Mouse (Mus musculus) liver, embryonic 13.5 days (tissue): Measurements from ENCODE around the gene Amdhd2. TPM values are rescaled to one million over a fixed set of nuclear protein-coding genes. Genes with fewer than 3 reads are reported as not detected.

Source experiments
- ATAC-seq: fragments of 200-750 bp; cut with Nextera tagmentation; 2 replicates; pipeline ENCODE4 v1.8.0; 2017; ENCODE audit warnings: low read depth, mild to moderate bottlenecking, moderate number of reproducible peaks, moderate library complexity
- DNase-seq: peaks from one replicate; pipeline ENCODE4 v3.0.0; 2022
- H3K27ac ChIP-seq: fragments of 300-500 bp; sonication (generic); 2 replicates; pipeline ENCODE4 v1.5.1; 2015; ENCODE audit warnings: moderate library complexity, mild to moderate bottlenecking, inconsistent platforms
- H3K27me3 ChIP-seq: fragments of 300-500 bp; sonication (generic); 2 replicates; pipeline ENCODE4 v1.6.1; 2015; ENCODE audit warnings: mild to moderate bottlenecking, inconsistent platforms
- H3K36me3 ChIP-seq: fragments of 300-500 bp; sonication (generic); 2 replicates; pipeline ENCODE4 v1.6.1; 2015; ENCODE audit warnings: mild to moderate bottlenecking, inconsistent platforms
- H3K4me1 ChIP-seq: fragments of 300-500 bp; sonication (generic); replicated peaks from 2 replicates; pipeline ENCODE4 v1.6.1; 2015; ENCODE audit warnings: inconsistent platforms
- H3K4me2 ChIP-seq: fragments of 300-500 bp; sonication (generic); 2 replicates; pipeline ENCODE4 v1.6.1; 2015; ENCODE audit warnings: inconsistent platforms, mild to moderate bottlenecking, moderate library complexity
- H3K4me3 ChIP-seq: fragments of 300-500 bp; sonication (generic); replicated peaks from 2 replicates; pipeline ENCODE4 v1.5.1; 2015; ENCODE audit warnings: mild to moderate bottlenecking, inconsistent platforms
- H3K9ac ChIP-seq: fragments of 300-500 bp; sonication (generic); 2 replicates; pipeline ENCODE4 v1.6.1; 2015; ENCODE audit warnings: mild to moderate bottlenecking, inconsistent platforms
- H3K9me3 ChIP-seq: fragments of 300-500 bp; sonication (generic); replicated peaks from 2 replicates; pipeline ENCODE4 v1.6.1; 2016; ENCODE audit warnings: inconsistent platforms
- WGBS: fragments of 180-500 bp; shearing (Covaris S2); methylation state at CpG from one replicate; pipeline ENCODE4 v1.1.7; 2015; ENCODE audit not compliant: insufficient replicate concordance; 5-methylcytosine and 5-hydroxymethylcytosine counted together
- polyA plus RNA-seq: library from polyadenylated mRNA; unstranded; fragments of >200 nt; fragmentation: Nextera tagmentation; extraction: Ambion mirVana; gene quantifications from 2 replicates; pipeline ENCODE4 v1.2.1, GENCODE M21; 2015

The Amdhd2 gene
- polyA plus RNA-seq, 1 experiment from 2014 or later, result 18.6 TPM

GRCm38 (mm10) chr17:24170125-24170524, 6.6 kb upstream of the Amdhd2 start:
- ATAC-seq, result no peak
- Histone ChIP-seq H3K9ac (peak overlapping the region; percentile 90), H3K9me3 (no peaks in the 10 kb centered on the region), H3K27ac (peak overlapping the region; percentile 94), H3K36me3 (peaks cover 25% of the 10 kb centered on the region), H3K4me2 (peak overlapping the region; percentile 87), H3K4me3 (peak overlapping the region; percentile 83), H3K27me3 (no peaks in the 10 kb centered on the region), H3K4me1 (peaks cover 57% of the 10 kb centered on the region)
- no peak for DNase-seq
- WGBS, result 67% methylated on average over 3 of the region's 3 CpGs

GRCm38 (mm10) chr17:24169317-24170065, 5.9 kb upstream of the Amdhd2 start, which contains the start of gene Atp6v0c:
Gene Atp6v0c, minus strand, starts transcription at chr17:24169702.
- DNase-seq, result peak; percentile 92

GRCm38 (mm10) chr17:24168590-24169277, 5.2 kb upstream of the Amdhd2 start:
- ATAC-seq, result peak; percentile 52
- peak overlapping the region; percentile 87 for H3K4me2 ChIP-seq
- peak overlapping the region; percentile 83 for H3K4me3 ChIP-seq
- H3K36me3 ChIP-seq, result peaks cover 32% of the 10 kb centered on the region
- H3K27ac ChIP-seq, result peak overlapping the region; percentile 94
- H3K9me3 ChIP-seq, result no peaks in the 10 kb centered on the region
- H3K27me3 ChIP-seq, result no peaks in the 10 kb centered on the region
- DNase-seq, result peak; percentile 64
- under 1% methylated on average over 40 of the region's 41 CpGs for WGBS
- H3K9ac ChIP-seq, result peak overlapping the region; percentile 90
- H3K4me1 ChIP-seq, result peaks cover 63% of the 10 kb centered on the region

More at GRCm38 (mm10) chr17:24169317-24170065, 5.9 kb upstream of the Amdhd2 start, which contains the start of gene Atp6v0c:
- peaks cover 64% of the 10 kb centered on the region for H3K4me1 ChIP-seq
- peaks cover 31% of the 10 kb centered on the region for H3K36me3 ChIP-seq
- H3K4me3 ChIP-seq, result peak within 1 kb of the TSS; percentile 83
- no peaks in the 10 kb centered on the region for H3K9me3 ChIP-seq
- H3K27ac ChIP-seq, result peak within 1 kb of the TSS; percentile 94
- under 1% methylated on average over 58 of the region's 58 CpGs for WGBS
- ATAC-seq, result peak; percentile 86
- H3K27me3 ChIP-seq, result no peaks in the 10 kb centered on the region
- H3K9ac ChIP-seq, result peak within 1 kb of the TSS; percentile 90
- H3K4me2 ChIP-seq, result peak within 1 kb of the TSS; percentile 87

GRCm38 (mm10) chr17:24167891-24168505, 4.4 kb upstream of the Amdhd2 start:
- peaks cover 66% of the 10 kb centered on the region for H3K4me1 ChIP-seq
- H3K4me3 ChIP-seq, result peak overlapping the region; percentile 83
- H3K9me3 ChIP-seq, result no peaks in the 10 kb centered on the region
- peak overlapping the region; percentile 94 for H3K27ac ChIP-seq
- no peaks in the 10 kb centered on the region for H3K27me3 ChIP-seq
- peaks cover 32% of the 10 kb centered on the region for H3K36me3 ChIP-seq
- peak overlapping the region; percentile 87 for H3K4me2 ChIP-seq
- ATAC-seq, result no peak
- no peak for DNase-seq
- 33% methylated on average over 7 of the region's 7 CpGs for WGBS
- peak overlapping the region; percentile 90 for H3K9ac ChIP-seq

DNA sequence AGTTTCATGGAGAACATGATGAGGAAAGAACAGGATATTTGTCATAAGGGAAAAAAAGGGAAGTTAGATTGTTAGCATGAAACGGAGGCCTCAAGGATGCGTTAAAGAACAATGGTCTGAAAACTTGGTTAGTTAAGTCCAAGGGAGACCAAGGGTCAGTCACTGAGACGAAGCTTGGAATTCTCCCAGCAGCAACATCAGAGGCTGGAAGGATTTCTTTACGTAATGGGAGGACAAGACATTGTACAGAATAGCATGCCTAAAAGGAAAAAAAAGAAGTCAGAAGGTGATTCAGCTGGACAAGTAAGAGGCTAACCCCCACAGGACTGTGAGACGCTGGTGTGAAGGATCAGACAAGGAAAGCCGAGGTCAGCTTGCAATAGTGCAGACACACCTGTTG, 3.6 kb upstream of the Amdhd2 start:
- peak overlapping the region; percentile 90; the same call in 1 of the 2 replicates for H3K9ac ChIP-seq
- no peaks in the 10 kb centered on the region for H3K27me3 ChIP-seq

DNA sequence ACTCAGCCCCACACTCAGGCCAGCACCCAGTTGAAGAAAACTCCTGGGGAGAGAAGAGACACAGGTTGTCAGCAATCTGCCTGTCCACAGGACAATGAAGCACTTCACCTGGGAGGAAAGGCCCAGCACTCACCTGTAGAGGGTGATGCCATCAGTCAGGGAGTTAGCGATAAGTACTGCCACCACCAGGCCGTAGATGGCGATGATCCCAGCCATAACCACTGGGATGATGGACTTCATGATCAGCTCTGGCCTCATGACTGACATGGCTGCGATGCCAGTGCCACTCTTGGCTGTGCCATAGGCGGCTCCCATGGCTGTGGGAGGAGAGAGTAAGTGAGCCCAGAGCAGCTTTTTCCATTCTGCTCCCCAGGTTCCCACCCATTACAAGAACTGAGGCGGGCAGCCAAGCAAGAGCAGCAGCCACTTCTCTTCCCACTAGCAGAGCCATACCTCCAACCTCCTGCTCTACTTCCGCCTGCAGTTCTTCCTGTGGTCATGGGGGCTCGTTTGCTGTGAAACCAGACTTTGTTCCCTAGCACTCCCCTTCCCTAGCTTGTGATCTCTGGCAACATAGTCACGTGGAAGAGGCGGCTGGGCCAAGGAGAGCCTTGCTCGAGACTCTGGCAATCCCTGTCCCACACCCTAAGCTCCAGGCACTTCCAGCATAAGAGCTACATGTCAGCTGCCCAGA, 1.1 kb upstream of the Amdhd2 start:
- DNase-seq (no peak), ATAC-seq (no peak)
- no peak overlapping the region for H3K4me2 ChIP-seq
- no peak overlapping the region for H3K9ac ChIP-seq
- peaks cover 59% of the 10 kb centered on the region for H3K4me1 ChIP-seq
- 69% methylated on average over 11 of the region's 11 CpGs for WGBS
- H3K36me3 ChIP-seq, result peaks cover 32% of the 10 kb centered on the region
- H3K9me3 ChIP-seq, result no peaks in the 10 kb centered on the region
- H3K27ac ChIP-seq, result peak overlapping the region; percentile 37
- no peak overlapping the region for H3K4me3 ChIP-seq
- no peaks in the 10 kb centered on the region for H3K27me3 ChIP-seq

More for the DNA sequence above, 3.6 kb upstream of the Amdhd2 start:
- Histone ChIP-seq H3K36me3 (peaks cover 32% of the 10 kb centered on the region), H3K9me3 (no peaks in the 10 kb centered on the region), H3K27ac (peak overlapping the region; percentile 94), H3K4me1 (peaks cover 73% of the 10 kb centered on the region), H3K4me2 (peak overlapping the region; percentile 87), H3K4me3 (peak overlapping the region; percentile 83)
- ATAC-seq (no peak), DNase-seq (no peak)
- WGBS, result 72% methylated on average over 6 of the region's 6 CpGs

DNA sequence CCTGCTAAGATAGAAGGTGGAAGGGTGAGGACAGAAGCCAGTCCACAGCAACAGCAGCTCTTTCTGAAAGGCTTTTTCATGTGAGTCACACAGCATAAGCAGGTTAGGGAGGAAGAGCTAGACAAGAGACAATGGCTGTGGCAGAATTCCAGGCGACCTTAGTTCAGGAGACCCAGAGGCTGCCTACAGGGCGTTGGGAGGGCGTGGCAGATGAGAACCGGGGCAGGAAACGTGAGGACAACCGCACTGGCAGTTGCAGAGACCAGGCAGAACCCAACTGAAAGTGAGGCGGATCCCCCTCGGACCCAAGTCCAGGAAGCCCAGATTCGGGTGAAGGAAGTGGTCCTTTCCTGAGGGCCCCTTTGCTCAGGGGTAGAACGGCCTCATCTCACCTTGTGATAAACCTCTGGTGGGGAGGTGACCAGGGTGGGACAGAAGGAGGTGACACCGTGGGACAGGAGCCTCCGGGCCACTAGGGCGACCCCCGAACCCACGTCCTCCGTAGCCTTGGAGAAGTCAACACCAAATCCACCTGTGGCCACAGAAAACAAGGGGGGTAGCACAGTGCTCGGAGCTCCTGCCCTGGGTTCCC, 886 bp downstream of the Amdhd2 start:
- no peaks in the 10 kb centered on the region for H3K9me3 ChIP-seq
- H3K9ac ChIP-seq, result peak overlapping the region; percentile 84
- peak overlapping the region; percentile 73 for H3K4me3 ChIP-seq
- no peaks in the 10 kb centered on the region for H3K27me3 ChIP-seq
- WGBS, result 4% methylated on average over 17 of the region's 17 CpGs
- peak overlapping the region; percentile 97 for H3K4me2 ChIP-seq
- DNase-seq (peak; percentile 27), ATAC-seq (peak; percentile 9; the same call in 1 of the 2 replicates)
- peaks cover 32% of the 10 kb centered on the region for H3K36me3 ChIP-seq
- peak overlapping the region; percentile 97 for H3K27ac ChIP-seq
- H3K4me1 ChIP-seq, result peaks cover 49% of the 10 kb centered on the region

- ATAC-seq (no peak), DNase-seq (no peak)
- no peak overlapping the region for H3K4me3 ChIP-seq
- WGBS, result 71% methylated on average over 5 of the region's 5 CpGs
- H3K9me3 ChIP-seq, result no peaks in the 10 kb centered on the region
- no peak overlapping the region for H3K4me2 ChIP-seq
- no peaks in the 10 kb centered on the region for H3K27me3 ChIP-seq
- H3K4me1 ChIP-seq, result peaks cover 37% of the 10 kb centered on the region
- H3K36me3 ChIP-seq, result peaks cover 20% of the 10 kb centered on the region
- no peak overlapping the region for H3K27ac ChIP-seq
- no peak overlapping the region for H3K9ac ChIP-seq
Measured at GRCm38 (mm10) chr17:24161466-24161865, 2.1 kb downstream of the Amdhd2 start.

DNA sequence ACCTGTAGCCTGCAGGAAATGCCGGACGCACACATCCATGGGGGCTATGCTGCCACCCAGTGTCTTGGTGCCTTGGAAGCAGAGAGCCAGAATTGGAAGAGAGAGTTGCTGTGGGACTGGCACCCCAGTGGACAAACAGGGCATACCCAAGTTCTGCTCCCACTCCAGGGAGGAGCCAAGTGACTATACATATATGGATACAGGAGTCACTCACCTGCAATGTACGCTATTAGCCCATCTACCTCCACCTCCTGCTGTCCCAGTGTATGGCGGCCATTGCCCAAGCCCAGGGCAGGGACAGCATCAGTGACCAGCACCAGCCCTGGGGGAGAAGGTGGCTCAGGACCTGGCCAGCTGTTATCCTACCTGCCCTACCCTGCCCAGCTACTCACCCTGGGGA, 6.0 kb downstream of the Amdhd2 start:
- ATAC-seq (no peak), DNase-seq (no peak)
- Histone ChIP-seq H3K4me1 (peaks cover 39% of the 10 kb centered on the region), H3K36me3 (peaks cover 7% of the 10 kb centered on the region; the same call in 1 of the 2 replicates), H3K9ac (no peak overlapping the region), H3K4me2 (no peak overlapping the region), H3K27me3 (no peaks in the 10 kb centered on the region), H3K27ac (no peak overlapping the region), H3K4me3 (no peak overlapping the region), H3K9me3 (no peaks in the 10 kb centered on the region)
- 95% methylated on average over 4 of the region's 4 CpGs for WGBS

GRCm38 (mm10) chr17:24157121-24157520, 6.4 kb downstream of the Amdhd2 start:
- no peak for DNase-seq
- Histone ChIP-seq H3K9ac (no peak overlapping the region), H3K36me3 (peaks cover 7% of the 10 kb centered on the region; the same call in 1 of the 2 replicates), H3K4me1 (peaks cover 38% of the 10 kb centered on the region), H3K27me3 (no peaks in the 10 kb centered on the region), H3K4me3 (no peak overlapping the region), H3K27ac (no peak overlapping the region), H3K9me3 (no peaks in the 10 kb centered on the region), H3K4me2 (no peak overlapping the region)
- no peak for ATAC-seq
- WGBS, result 78% methylated on average over 6 of the region's 6 CpGs
